Mouse (Mus musculus): ENCODE measurements around the gene Nxpe3. TPM values are rescaled to one million over a fixed set of nuclear protein-coding genes. Genes with fewer than 3 reads are reported as not detected.

Gene Nxpe3
- polyA plus RNA-seq (2015; fragmentation: Nextera tagmentation; extraction: Ambion mirVana) = 0.83 TPM in 2 replicates

DNA sequence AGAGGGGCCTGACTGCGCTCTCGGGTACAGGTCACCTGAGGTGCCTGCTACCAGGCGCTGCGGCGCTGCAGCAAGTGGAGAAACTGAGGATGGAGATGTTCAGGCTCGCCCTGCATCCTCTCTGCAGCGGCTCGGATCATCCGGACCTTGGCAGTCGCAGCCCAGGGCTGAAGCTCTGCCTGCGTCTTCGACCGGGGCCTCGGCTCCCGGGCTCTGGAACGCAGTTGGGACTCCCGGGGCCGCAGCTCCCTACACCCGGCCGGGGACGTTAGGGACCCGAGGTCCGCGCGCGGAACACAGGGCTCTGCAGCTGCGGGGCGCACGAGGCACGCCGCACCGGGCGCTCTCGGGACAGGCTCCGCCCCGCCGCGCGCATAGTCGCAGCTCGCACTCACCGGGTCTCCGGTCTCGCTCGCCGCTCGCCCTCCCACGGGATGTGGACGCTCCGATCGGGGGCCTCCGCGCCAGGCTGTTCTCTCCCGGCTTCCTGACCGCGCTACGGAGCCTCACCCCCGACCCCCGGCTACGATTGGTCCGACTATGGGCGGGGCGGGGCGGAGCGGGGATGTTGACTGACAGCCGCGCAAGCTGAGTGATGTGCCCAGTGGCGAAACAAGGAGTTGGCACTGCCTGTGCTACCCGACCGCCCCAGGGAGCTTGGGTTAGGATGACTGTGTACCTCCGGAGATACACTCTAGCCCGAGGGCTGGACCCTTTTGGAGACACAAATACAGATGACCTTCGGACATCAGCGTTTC lies at the start of gene Nxpe3:
Nxpe3 (minus strand) TSS at position 393 of the 758 bp plus-strand sequence.
- Histone ChIP-seq H3K4me3 (peak within 1 kb of the TSS; percentile 73), H3K27me3 (no peaks in the 10 kb centered on the region), H3K27ac (peak within 1 kb of the TSS; percentile 66), H3K4me1 (peaks cover 11% of the 10 kb centered on the region), H3K36me3 (peaks cover 3% of the 10 kb centered on the region; the same call in 1 of the 2 replicates), H3K9me3 (no peaks in the 10 kb centered on the region), H3K4me2 (peak within 1 kb of the TSS; percentile 86), H3K9ac (peak within 1 kb of the TSS; percentile 81)
- under 1% methylated on average over 74 of the region's 74 CpGs for WGBS
- peak; percentile 88 for ATAC-seq (ENCODE audit: insufficient number of reproducible peaks, insufficient read depth, low FRiP score, low TSS enrichment, low read depth)

- Histone ChIP-seq H3K4me2 (no peak overlapping the region), H3K36me3 (no peaks in the 10 kb centered on the region), H3K9ac (no peak overlapping the region), H3K4me3 (no peak overlapping the region), H3K9me3 (no peaks in the 10 kb centered on the region), H3K4me1 (no peaks in the 10 kb centered on the region), H3K27ac (no peak overlapping the region), H3K27me3 (no peaks in the 10 kb centered on the region)
- 93% methylated on average over 4 of the region's 4 CpGs for whole genome bisulfite sequencing
- ATAC-seq (ENCODE audit: insufficient number of reproducible peaks, insufficient read depth, low FRiP score, low TSS enrichment, low read depth) = no peak
These were observed 45.7 kb upstream of the Nxpe3 start for GRCm38 (mm10) chr16:55940781-55941180.

DNA sequence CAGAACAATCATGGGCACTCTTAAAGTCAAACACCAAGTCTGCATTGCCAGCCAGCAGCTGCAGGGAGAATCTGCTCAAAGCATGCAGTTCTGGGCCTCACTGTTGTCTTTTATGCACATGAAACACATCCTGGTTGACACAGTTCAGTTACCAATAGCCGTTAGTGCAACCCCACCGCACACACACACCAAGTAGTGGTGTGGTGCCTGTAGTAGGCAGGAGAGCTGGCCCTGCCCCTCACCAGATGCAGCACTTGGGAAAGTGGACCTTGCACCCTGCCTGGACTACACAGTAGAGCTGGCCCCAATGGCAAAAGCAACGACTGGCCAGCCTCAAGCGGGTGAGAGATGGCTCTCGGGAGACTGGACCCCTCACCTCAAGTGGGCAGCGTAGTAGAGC lies 44.6 kb upstream of the Nxpe3 start:
- Histone ChIP-seq H3K27ac (no peak overlapping the region), H3K9me3 (no peaks in the 10 kb centered on the region), H3K36me3 (no peaks in the 10 kb centered on the region), H3K4me3 (no peak overlapping the region), H3K9ac (no peak overlapping the region), H3K27me3 (no peaks in the 10 kb centered on the region), H3K4me1 (no peaks in the 10 kb centered on the region), H3K4me2 (no peak overlapping the region)
- no peak for ATAC-seq (ENCODE audit: insufficient number of reproducible peaks, insufficient read depth, low FRiP score, low TSS enrichment, low read depth)
- 89% methylated on average over 6 of the region's 6 CpGs for whole genome bisulfite sequencing

DNA sequence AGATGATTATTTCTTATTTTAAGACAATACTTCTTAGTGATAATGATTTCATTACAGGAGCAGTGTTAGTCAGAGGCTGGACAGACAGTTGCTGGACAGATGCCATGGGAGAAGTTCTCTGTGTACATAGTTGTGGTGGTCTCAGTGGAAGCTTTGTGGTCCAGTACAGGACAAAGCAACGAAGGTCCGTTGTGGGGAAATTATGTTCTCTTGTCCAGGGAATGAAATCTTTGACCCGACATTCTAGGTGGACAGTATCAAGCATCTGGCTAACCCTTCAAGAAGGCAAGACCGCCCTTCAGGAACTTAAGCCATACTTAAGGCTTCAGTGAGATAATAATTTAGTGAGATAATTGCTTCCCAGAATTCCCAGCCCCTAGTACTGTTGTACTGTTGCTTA lies 43.7 kb upstream of the Nxpe3 start:
- no peaks in the 10 kb centered on the region for H3K27me3 ChIP-seq
- H3K36me3 ChIP-seq = no peaks in the 10 kb centered on the region
- no peak overlapping the region for H3K4me2 ChIP-seq
- H3K27ac ChIP-seq = no peak overlapping the region
- WGBS = 80% methylated on average over 4 of the region's 4 CpGs
- no peaks in the 10 kb centered on the region for H3K4me1 ChIP-seq
- ATAC-seq (ENCODE audit: insufficient number of reproducible peaks, insufficient read depth, low FRiP score, low TSS enrichment, low read depth) = no peak
- H3K9ac ChIP-seq = no peak overlapping the region
- no peaks in the 10 kb centered on the region for H3K9me3 ChIP-seq
- no peak overlapping the region for H3K4me3 ChIP-seq

GRCm38 (mm10) chr16:55934453-55935037 lies 39.5 kb upstream of the Nxpe3 start, which contains the start of gene Cep97:
Cep97 (minus strand) TSS chr16:55934855.
- Histone ChIP-seq H3K4me2 (peak within 1 kb of the TSS; percentile 70), H3K27me3 (no peaks in the 10 kb centered on the region), H3K4me3 (peak within 1 kb of the TSS; percentile 78), H3K36me3 (no peaks in the 10 kb centered on the region), H3K4me1 (0 out of 2 replicates have a peak, but pooled peaks cover 3% of the 10 kb centered on the region), H3K27ac (peak within 1 kb of the TSS; percentile 51), H3K9me3 (no peaks in the 10 kb centered on the region), H3K9ac (peak within 1 kb of the TSS; percentile 77)
- peak; percentile 98 for ATAC-seq (ENCODE audit: insufficient number of reproducible peaks, insufficient read depth, low FRiP score, low TSS enrichment, low read depth)
- under 1% methylated on average over 24 of the region's 24 CpGs for WGBS

DNA sequence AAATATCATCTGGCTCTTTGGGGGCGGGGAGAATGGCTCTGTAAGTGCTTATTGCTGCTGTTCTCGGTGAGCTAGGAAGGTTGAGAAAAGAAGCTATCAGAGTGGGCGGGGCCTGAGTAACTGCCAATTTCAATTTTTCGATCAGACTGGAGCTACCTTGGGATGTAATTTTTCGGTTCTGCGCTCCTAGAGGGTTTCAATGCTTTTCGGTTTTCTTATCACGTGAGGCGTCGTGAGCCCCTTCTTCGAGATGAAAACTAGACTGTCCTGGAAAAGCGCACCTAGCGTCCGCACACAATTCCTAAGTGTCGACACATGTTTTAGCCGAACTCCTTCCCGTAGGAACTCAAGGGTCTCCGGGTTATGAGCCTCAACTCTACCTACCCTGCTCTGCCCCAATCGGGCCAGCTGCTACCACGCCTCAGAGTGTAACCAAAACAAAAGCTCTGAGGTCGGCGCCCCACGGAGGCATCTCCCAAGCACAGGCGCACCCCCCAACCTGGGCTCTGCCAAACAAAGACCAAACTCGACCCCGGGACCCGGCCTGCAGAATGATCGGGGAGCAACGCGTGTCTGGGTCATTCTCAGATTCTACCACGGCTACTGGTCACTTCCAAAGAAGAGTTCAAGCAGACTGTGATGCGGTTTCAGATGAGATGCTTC lies 38.7 kb upstream of the Nxpe3 start:
- H3K4me2 ChIP-seq = peak overlapping the region; percentile 70
- H3K27ac ChIP-seq = peak overlapping the region; percentile 51
- H3K4me3 ChIP-seq = peak overlapping the region; percentile 78
- ATAC-seq (ENCODE audit: insufficient number of reproducible peaks, insufficient read depth, low FRiP score, low TSS enrichment, low read depth) = peak; percentile 29; the same call in 1 of the 2 replicates
- 0 out of 2 replicates have a peak, but pooled peaks cover 3% of the 10 kb centered on the region for H3K4me1 ChIP-seq
- H3K27me3 ChIP-seq = no peaks in the 10 kb centered on the region
- no peaks in the 10 kb centered on the region for H3K9me3 ChIP-seq
- peak overlapping the region; percentile 77 for H3K9ac ChIP-seq
- under 1% methylated on average over 32 of the region's 32 CpGs for WGBS
- H3K36me3 ChIP-seq = peaks cover 4% of the 10 kb centered on the region; the same call in 1 of the 2 replicates

DNA sequence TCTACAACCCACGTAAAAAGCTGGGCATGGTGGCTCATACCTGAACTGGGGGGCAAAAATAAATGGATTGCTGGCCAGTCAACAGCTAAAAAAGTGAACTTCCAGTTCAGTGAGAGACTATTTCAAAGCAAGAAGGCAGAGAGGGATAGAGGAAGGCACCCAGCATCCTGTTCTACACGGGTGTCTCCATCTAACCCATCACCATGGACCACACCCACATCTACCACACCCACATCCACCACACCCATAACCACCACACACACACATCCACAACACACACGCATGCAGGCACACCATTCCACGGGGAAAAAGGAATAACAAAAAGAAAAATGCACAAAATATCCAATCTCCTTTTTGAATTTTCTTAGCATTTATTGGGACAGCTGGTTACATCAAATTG lies 28.9 kb upstream of the Nxpe3 start:
- no peak for ATAC-seq (ENCODE audit: insufficient number of reproducible peaks, insufficient read depth, low FRiP score, low TSS enrichment, low read depth)
- Histone ChIP-seq H3K4me2 (no peak overlapping the region), H3K9ac (no peak overlapping the region), H3K4me3 (no peak overlapping the region), H3K27ac (no peak overlapping the region), H3K36me3 (peaks cover 69% of the 10 kb centered on the region), H3K27me3 (no peaks in the 10 kb centered on the region), H3K4me1 (no peaks in the 10 kb centered on the region), H3K9me3 (no peaks in the 10 kb centered on the region)
- 98% methylated on average over 4 of the region's 4 CpGs for WGBS

DNA sequence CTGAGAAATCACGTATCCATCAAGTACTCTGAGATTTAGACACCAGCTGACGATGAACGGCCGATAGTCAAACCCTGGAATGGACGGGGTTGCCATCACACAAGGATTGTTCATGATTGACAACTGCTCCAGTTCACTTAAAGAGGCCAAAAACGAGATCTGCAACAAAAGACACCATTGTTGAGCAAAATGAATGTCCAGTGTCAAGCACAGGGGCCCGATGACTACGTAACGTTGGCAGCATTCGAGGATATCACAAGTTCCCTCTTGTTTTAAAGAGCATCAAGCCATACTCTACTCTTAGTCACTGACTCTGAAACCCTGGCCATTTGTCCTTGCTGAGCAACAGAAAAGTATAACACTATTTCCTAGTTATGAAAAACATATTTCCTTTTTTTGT lies 27.0 kb upstream of the Nxpe3 start:
- no peak overlapping the region for H3K27ac ChIP-seq
- no peak for ATAC-seq (ENCODE audit: insufficient number of reproducible peaks, insufficient read depth, low FRiP score, low TSS enrichment, low read depth)
- H3K4me3 ChIP-seq = no peak overlapping the region
- H3K36me3 ChIP-seq = peaks cover 75% of the 10 kb centered on the region
- no peak overlapping the region for H3K9ac ChIP-seq
- H3K4me1 ChIP-seq = no peaks in the 10 kb centered on the region
- 90% methylated on average over 10 of the region's 10 CpGs for WGBS
- H3K27me3 ChIP-seq = no peaks in the 10 kb centered on the region
- H3K4me2 ChIP-seq = no peak overlapping the region
- no peaks in the 10 kb centered on the region for H3K9me3 ChIP-seq

GRCm38 (mm10) chr16:55914716-55915115 lies 19.6 kb upstream of the Nxpe3 start:
- H3K9ac ChIP-seq = no peak overlapping the region
- no peaks in the 10 kb centered on the region for H3K4me1 ChIP-seq
- no peaks in the 10 kb centered on the region for H3K27me3 ChIP-seq
- no peak overlapping the region for H3K4me3 ChIP-seq
- H3K36me3 ChIP-seq = peaks cover 80% of the 10 kb centered on the region
- no peaks in the 10 kb centered on the region for H3K9me3 ChIP-seq
- WGBS = 98% methylated on average over 7 of the region's 7 CpGs
- ATAC-seq (ENCODE audit: insufficient number of reproducible peaks, insufficient read depth, low FRiP score, low TSS enrichment, low read depth) = no peak
- H3K27ac ChIP-seq = no peak overlapping the region
- no peak overlapping the region for H3K4me2 ChIP-seq

GRCm38 (mm10) chr16:55910208-55910793 lies 15.2 kb upstream of the Nxpe3 start:
- Histone ChIP-seq H3K9ac (no peak overlapping the region), H3K4me2 (no peak overlapping the region), H3K9me3 (no peaks in the 10 kb centered on the region), H3K27me3 (no peaks in the 10 kb centered on the region), H3K36me3 (peaks cover 69% of the 10 kb centered on the region), H3K4me1 (no peaks in the 10 kb centered on the region), H3K27ac (no peak overlapping the region), H3K4me3 (no peak overlapping the region)
- no peak for ATAC-seq (ENCODE audit: insufficient number of reproducible peaks, insufficient read depth, low FRiP score, low TSS enrichment, low read depth)
- 89% methylated on average over 10 of the region's 10 CpGs for WGBS

- Histone ChIP-seq H3K9ac (no peak overlapping the region), H3K27ac (no peak overlapping the region), H3K27me3 (no peaks in the 10 kb centered on the region), H3K36me3 (peaks cover 56% of the 10 kb centered on the region), H3K4me2 (no peak overlapping the region), H3K4me1 (no peaks in the 10 kb centered on the region), H3K4me3 (no peak overlapping the region), H3K9me3 (no peaks in the 10 kb centered on the region)
- WGBS = 90% methylated on average over 5 of the region's 5 CpGs
- ATAC-seq (ENCODE audit: insufficient number of reproducible peaks, insufficient read depth, low FRiP score, low TSS enrichment, low read depth) = no peak
These were observed 12.0 kb upstream of the Nxpe3 start for GRCm38 (mm10) chr16:55906928-55907679.
